Mouse (Mus musculus) heart, embryonic 12.5 days (tissue): Measurements from ENCODE around the gene Smo. TPM values are rescaled to one million over a fixed set of nuclear protein-coding genes. Genes with fewer than 3 reads are reported as not detected.

ENCODE experiments used
- ATAC-seq: fragments of 200-750 bp; cut with Nextera tagmentation; 2 replicates; pipeline ENCODE4 v1.8.0; 2017; ENCODE audit warnings: moderate TSS enrichment, moderate library complexity; ENCODE audit not compliant: insufficient number of reproducible peaks, low FRiP score
- H3K27ac ChIP-seq: fragments of 300-500 bp; sonication (generic); 2 replicates; pipeline ENCODE4 v1.5.1; 2016; ENCODE audit warnings: mild to moderate bottlenecking, moderate library complexity; ENCODE audit not compliant: poor library complexity, severe bottlenecking
- H3K27me3 ChIP-seq: fragments of 300-500 bp; sonication (generic); replicated peaks from 2 replicates; pipeline ENCODE4 v1.6.1; 2016; ENCODE audit warnings: mild to moderate bottlenecking, moderate library complexity
- H3K36me3 ChIP-seq: fragments of 300-500 bp; sonication (generic); 2 replicates; pipeline ENCODE4 v1.6.1; 2016; ENCODE audit warnings: mild to moderate bottlenecking, moderate library complexity
- H3K4me1 ChIP-seq: fragments of 300-500 bp; sonication (generic); replicated peaks from 2 replicates; pipeline ENCODE4 v1.6.1; 2016; ENCODE audit warnings: mild to moderate bottlenecking
- H3K4me2 ChIP-seq: fragments of 300-500 bp; sonication (generic); 2 replicates; pipeline ENCODE4 v1.6.1; 2016; ENCODE audit warnings: mild to moderate bottlenecking, moderate library complexity
- H3K4me3 ChIP-seq: fragments of 300-500 bp; sonication (generic); 2 replicates; pipeline ENCODE4 v1.5.1; 2016; ENCODE audit warnings: mild to moderate bottlenecking
- H3K9ac ChIP-seq: fragments of 300-500 bp; sonication (generic); 2 replicates; pipeline ENCODE4 v1.6.1; 2016; ENCODE audit warnings: mild to moderate bottlenecking, moderate library complexity
- H3K9me3 ChIP-seq: fragments of 300-500 bp; sonication (generic); replicated peaks from 2 replicates; pipeline ENCODE4 v1.6.1; 2016; ENCODE audit warnings: mild to moderate bottlenecking, moderate library complexity
- WGBS: fragments of 180-500 bp; shearing (Covaris S2); methylation state at CpG from one replicate; pipeline ENCODE4 v1.1.7; 2016; 5-methylcytosine and 5-hydroxymethylcytosine counted together
- polyA plus RNA-seq: library from polyadenylated mRNA; unstranded; fragments of >200 nt; fragmentation: Nextera tagmentation; extraction: Ambion mirVana; gene quantifications from 2 replicates; pipeline ENCODE4 v1.2.1, GENCODE M21; 2016

The Smo gene
- polyA plus RNA-seq, 1 experiment from 2014 or later = 26.4 TPM

GRCm38 (mm10) chr6:29728035-29728434 is 7.3 kb upstream of the Smo start:
- Histone ChIP-seq H3K4me2 (no peak overlapping the region), H3K4me3 (no peak overlapping the region), H3K4me1 (no peaks in the 10 kb centered on the region), H3K27me3 (0 out of 2 replicates have a peak, but pooled peaks cover 4% of the 10 kb centered on the region), H3K9me3 (no peaks in the 10 kb centered on the region), H3K36me3 (no peaks in the 10 kb centered on the region), H3K27ac (no peak overlapping the region), H3K9ac (no peak overlapping the region)
- WGBS = 76% methylated on average over 3 of the region's 3 CpGs
- ATAC-seq = no peak

- 0 out of 2 replicates have a peak, but pooled peaks cover 4% of the 10 kb centered on the region for H3K27me3 ChIP-seq
- H3K9ac ChIP-seq = no peak overlapping the region
- ATAC-seq = no peak
- no peak overlapping the region for H3K27ac ChIP-seq
- no peaks in the 10 kb centered on the region for H3K36me3 ChIP-seq
- H3K4me1 ChIP-seq = no peaks in the 10 kb centered on the region
- 57% methylated on average over 1 of the region's 1 CpGs for WGBS
- H3K9me3 ChIP-seq = no peaks in the 10 kb centered on the region
- no peak overlapping the region for H3K4me2 ChIP-seq
- H3K4me3 ChIP-seq = no peak overlapping the region
These were observed 5.8 kb upstream of the Smo start for GRCm38 (mm10) chr6:29729491-29729890.

- Histone ChIP-seq H3K4me1 (peaks cover 20% of the 10 kb centered on the region), H3K9ac (peak overlapping the region; percentile 99), H3K27ac (peak overlapping the region; percentile 97), H3K4me2 (peak overlapping the region; percentile 86), H3K36me3 (peaks cover 7% of the 10 kb centered on the region), H3K9me3 (no peaks in the 10 kb centered on the region), H3K4me3 (peak overlapping the region; percentile 96), H3K27me3 (no peaks in the 10 kb centered on the region)
- under 1% methylated on average over 74 of the region's 75 CpGs for WGBS
- ATAC-seq = peak; percentile 80
These were observed 567 bp downstream of the Smo start for GRCm38 (mm10) chr6:29735689-29736451.

GRCm38 (mm10) chr6:29736610-29737458 is 1.5 kb downstream of the Smo start:
- H3K27me3 ChIP-seq = no peaks in the 10 kb centered on the region
- H3K4me2 ChIP-seq = peak overlapping the region; percentile 86
- H3K9ac ChIP-seq = peak overlapping the region; percentile 99
- peak overlapping the region; percentile 97; the same call in 1 of the 2 replicates for H3K27ac ChIP-seq
- WGBS = 12% methylated on average over 13 of the region's 13 CpGs
- H3K4me3 ChIP-seq = peak overlapping the region; percentile 96
- peaks cover 20% of the 10 kb centered on the region for H3K4me1 ChIP-seq
- ATAC-seq = no peak
- no peaks in the 10 kb centered on the region for H3K9me3 ChIP-seq
- peaks cover 7% of the 10 kb centered on the region for H3K36me3 ChIP-seq

GRCm38 (mm10) chr6:29751466-29752152 is 16.3 kb downstream of the Smo start:
- ATAC-seq = no peak
- no peak overlapping the region for H3K4me2 ChIP-seq
- no peak overlapping the region for H3K9ac ChIP-seq
- no peak overlapping the region for H3K4me3 ChIP-seq
- H3K4me1 ChIP-seq = no peaks in the 10 kb centered on the region; the same call in 1 of the 2 replicates
- H3K36me3 ChIP-seq = peaks cover 27% of the 10 kb centered on the region
- H3K27me3 ChIP-seq = no peaks in the 10 kb centered on the region
- WGBS = 87% methylated on average over 3 of the region's 3 CpGs
- peaks cover 15% of the 10 kb centered on the region for H3K9me3 ChIP-seq
- H3K27ac ChIP-seq = no peak overlapping the region

GRCm38 (mm10) chr6:29753336-29753735 is 18.0 kb downstream of the Smo start:
- no peak overlapping the region for H3K4me2 ChIP-seq
- H3K9ac ChIP-seq = no peak overlapping the region
- no peak for ATAC-seq
- H3K9me3 ChIP-seq = peaks cover 5% of the 10 kb centered on the region
- H3K4me3 ChIP-seq = no peak overlapping the region
- 87% methylated on average over 11 of the region's 11 CpGs for WGBS
- peaks cover 44% of the 10 kb centered on the region for H3K36me3 ChIP-seq
- H3K27me3 ChIP-seq = no peaks in the 10 kb centered on the region
- H3K4me1 ChIP-seq = no peaks in the 10 kb centered on the region
- H3K27ac ChIP-seq = no peak overlapping the region

- no peaks in the 10 kb centered on the region for H3K27me3 ChIP-seq
- H3K4me1 ChIP-seq = no peaks in the 10 kb centered on the region
- no peak overlapping the region for H3K4me3 ChIP-seq
- ATAC-seq = no peak
- H3K36me3 ChIP-seq = peaks cover 65% of the 10 kb centered on the region
- no peak overlapping the region for H3K9ac ChIP-seq
- no peak overlapping the region for H3K27ac ChIP-seq
- no peaks in the 10 kb centered on the region for H3K9me3 ChIP-seq
- WGBS = 90% methylated on average over 5 of the region's 5 CpGs
- no peak overlapping the region for H3K4me2 ChIP-seq
These were observed 20.7 kb downstream of the Smo start for GRCm38 (mm10) chr6:29756001-29756400.

- Histone ChIP-seq H3K27me3 (no peaks in the 10 kb centered on the region), H3K4me2 (no peak overlapping the region), H3K4me3 (no peak overlapping the region), H3K36me3 (peaks cover 69% of the 10 kb centered on the region), H3K4me1 (no peaks in the 10 kb centered on the region), H3K9me3 (no peaks in the 10 kb centered on the region), H3K27ac (no peak overlapping the region), H3K9ac (no peak overlapping the region)
- 89% methylated on average over 4 of the region's 4 CpGs for WGBS
- ATAC-seq = no peak
These were observed 21.2 kb downstream of the Smo start for GRCm38 (mm10) chr6:29756476-29756875.

- H3K9ac ChIP-seq = no peak overlapping the region
- no peaks in the 10 kb centered on the region for H3K27me3 ChIP-seq
- no peaks in the 10 kb centered on the region for H3K9me3 ChIP-seq
- H3K4me2 ChIP-seq = no peak overlapping the region
- no peak overlapping the region for H3K27ac ChIP-seq
- 38% methylated on average over 4 of the region's 4 CpGs for WGBS
- H3K36me3 ChIP-seq = peaks cover 73% of the 10 kb centered on the region
- H3K4me3 ChIP-seq = no peak overlapping the region
- no peak for ATAC-seq
- no peaks in the 10 kb centered on the region for H3K4me1 ChIP-seq
These were observed 23.1 kb downstream of the Smo start for GRCm38 (mm10) chr6:29758417-29758816.

GRCm38 (mm10) chr6:29759012-29759679 is 23.8 kb downstream of the Smo start:
- Histone ChIP-seq H3K4me3 (no peak overlapping the region), H3K27me3 (no peaks in the 10 kb centered on the region), H3K36me3 (peaks cover 67% of the 10 kb centered on the region), H3K4me1 (no peaks in the 10 kb centered on the region), H3K27ac (no peak overlapping the region), H3K4me2 (no peak overlapping the region), H3K9me3 (no peaks in the 10 kb centered on the region), H3K9ac (no peak overlapping the region)
- 86% methylated on average over 13 of the region's 13 CpGs for WGBS
- ATAC-seq = no peak
